Mouse (Mus musculus) stomach, embryonic 16.5 days (tissue): ENCODE data around the gene Mex3d. TPM values are rescaled to one million over a fixed set of nuclear protein-coding genes. Genes with fewer than 3 reads are reported as not detected.

Source experiments
- ATAC-seq: fragments of 200-750 bp; cut with Nextera tagmentation; 2 replicates; pipeline ENCODE4 v1.8.0; 2017; ENCODE audit warnings: moderate number of reproducible peaks, moderate TSS enrichment; ENCODE audit not compliant: insufficient read depth, low FRiP score
- H3K27ac ChIP-seq: fragments of 300-500 bp; sonication (generic); 2 replicates; pipeline ENCODE4 v1.5.1; 2014; ENCODE audit warnings: low read length
- H3K27me3 ChIP-seq: fragments of 300-500 bp; sonication (generic); 2 replicates; pipeline ENCODE4 v1.6.1; 2014; ENCODE audit warnings: low read length, control low read depth, mixed read lengths; ENCODE audit not compliant: control insufficient read depth, insufficient read depth
- H3K36me3 ChIP-seq: fragments of 300-500 bp; sonication (generic); 2 replicates; pipeline ENCODE4 v1.6.1; 2014; ENCODE audit warnings: low read length; ENCODE audit not compliant: control insufficient read depth, insufficient read depth
- H3K4me1 ChIP-seq: fragments of 300-500 bp; sonication (generic); 2 replicates; pipeline ENCODE4 v1.6.1; 2014; ENCODE audit warnings: low read length, control low read depth, mixed read lengths; ENCODE audit not compliant: control insufficient read depth, insufficient read depth
- H3K4me2 ChIP-seq: fragments of 300-500 bp; sonication (generic); 2 replicates; pipeline ENCODE4 v1.6.1; 2014; ENCODE audit warnings: low read depth, low read length, mixed read lengths
- H3K4me3 ChIP-seq: fragments of 300-500 bp; sonication (generic); replicated peaks from 2 replicates; pipeline ENCODE4 v1.5.1; 2014; ENCODE audit warnings: mild to moderate bottlenecking, low read length
- H3K9ac ChIP-seq: fragments of 300-500 bp; sonication (generic); 2 replicates; pipeline ENCODE4 v1.6.1; 2014; ENCODE audit warnings: low read length
- H3K9me3 ChIP-seq: fragments of 300-500 bp; sonication (generic); replicated peaks from 2 replicates; pipeline ENCODE4 v1.6.1; 2016; ENCODE audit warnings: low read length, control low read depth; ENCODE audit not compliant: control insufficient read depth
- WGBS: fragments of 180-500 bp; shearing (Covaris S2); extraction: QIAGEN DNeasy Blood & Tissue Kit; methylation state at CpG from one replicate; pipeline ENCODE4 v1.1.7; 2014; 5-methylcytosine and 5-hydroxymethylcytosine counted together
- polyA plus RNA-seq: library from polyadenylated mRNA; unstranded; fragments of >200 nt; fragmentation: Nextera tagmentation; extraction: Ambion mirVana; gene quantifications from 2 replicates; pipeline ENCODE4 v1.2.1, GENCODE M21; 2015

Mex3d gene
- polyA plus RNA-seq, 1 experiment from 2014 or later, result 4.1 TPM

- 22% methylated on average over 7 of the region's 7 CpGs for WGBS
- H3K4me3 ChIP-seq, result peak overlapping the region; percentile 80
- no peak overlapping the region; the same call in 1 of the 2 replicates for H3K27ac ChIP-seq
- ATAC-seq, result no peak
- H3K27me3 ChIP-seq, result no peaks in the 10 kb centered on the region
- H3K36me3 ChIP-seq, result peaks cover 16% of the 10 kb centered on the region
- no peaks in the 10 kb centered on the region for H3K9me3 ChIP-seq
- peak overlapping the region; percentile 98 for H3K9ac ChIP-seq
- peaks cover 25% of the 10 kb centered on the region for H3K4me1 ChIP-seq
- peak overlapping the region; percentile 80 for H3K4me2 ChIP-seq
These were observed 2.1 kb downstream of the Mex3d start for GRCm38 (mm10) chr10:80385310-80385709.

DNA sequence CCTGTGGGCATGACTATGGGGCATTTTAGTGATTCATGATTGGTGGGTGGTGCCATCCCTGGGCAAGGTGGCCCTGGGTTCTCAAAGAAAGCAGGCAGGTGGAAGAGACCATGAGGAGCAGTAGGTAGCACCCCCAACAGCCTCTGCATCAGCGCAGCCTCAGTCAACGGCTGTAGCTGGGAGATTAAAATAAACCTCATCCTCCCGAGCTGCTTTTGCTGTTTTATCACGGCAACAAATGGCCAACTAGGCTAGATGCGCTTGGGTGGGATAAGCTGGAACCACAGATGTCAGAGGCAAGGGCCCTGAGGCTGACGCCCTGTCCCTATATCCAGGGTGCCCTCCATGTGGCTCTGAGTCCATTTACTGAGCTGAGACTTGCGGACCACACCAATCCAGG, 2.8 kb downstream of the Mex3d start:
- Histone ChIP-seq H3K9ac (peak overlapping the region; percentile 98), H3K36me3 (peaks cover 16% of the 10 kb centered on the region), H3K27ac (no peak overlapping the region), H3K27me3 (no peaks in the 10 kb centered on the region), H3K4me2 (peak overlapping the region; percentile 80), H3K4me1 (peaks cover 25% of the 10 kb centered on the region), H3K4me3 (peak overlapping the region; percentile 80), H3K9me3 (no peaks in the 10 kb centered on the region)
- ATAC-seq, result no peak
- 79% methylated on average over 7 of the region's 7 CpGs for whole genome bisulfite sequencing

- H3K27me3 ChIP-seq, result no peaks in the 10 kb centered on the region
- H3K27ac ChIP-seq, result no peak overlapping the region
- H3K9ac ChIP-seq, result peak overlapping the region; percentile 9; the same call in 1 of the 2 replicates
- H3K4me2 ChIP-seq, result peak overlapping the region; percentile 80; the same call in 1 of the 2 replicates
- peaks cover 16% of the 10 kb centered on the region for H3K36me3 ChIP-seq
- H3K9me3 ChIP-seq, result no peaks in the 10 kb centered on the region
- no peak overlapping the region for H3K4me3 ChIP-seq
- peaks cover 25% of the 10 kb centered on the region for H3K4me1 ChIP-seq
- 81% methylated on average over 4 of the region's 4 CpGs for WGBS
- no peak for ATAC-seq
These were observed 3.3 kb downstream of the Mex3d start for GRCm38 (mm10) chr10:80384115-80384639.

DNA sequence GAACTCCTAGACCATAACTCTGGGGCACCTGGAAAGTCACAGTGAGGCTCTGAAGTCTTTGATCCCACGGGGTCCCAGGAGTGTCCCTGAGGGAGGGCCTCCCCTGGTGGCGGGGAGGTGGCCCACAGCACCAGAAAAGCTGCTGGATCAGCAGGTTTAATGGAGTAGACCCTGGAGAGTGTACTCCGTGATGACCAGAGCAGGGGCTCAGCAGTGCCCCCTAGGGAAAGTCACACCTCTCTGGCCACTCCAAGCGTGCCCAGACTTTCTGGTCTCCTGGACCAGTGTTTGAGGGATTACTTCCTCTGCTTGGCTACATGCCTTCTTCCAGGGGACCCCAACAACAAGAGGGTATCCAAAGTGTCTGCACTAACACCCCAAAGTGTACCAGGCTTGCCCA, 4.0 kb downstream of the Mex3d start:
- Histone ChIP-seq H3K4me3 (no peak overlapping the region), H3K36me3 (peaks cover 16% of the 10 kb centered on the region), H3K27ac (no peak overlapping the region), H3K4me1 (peaks cover 24% of the 10 kb centered on the region), H3K9me3 (no peaks in the 10 kb centered on the region), H3K4me2 (no peak overlapping the region), H3K27me3 (no peaks in the 10 kb centered on the region), H3K9ac (no peak overlapping the region)
- ATAC-seq, result no peak
- WGBS, result 55% methylated on average over 4 of the region's 4 CpGs

GRCm38 (mm10) chr10:80382641-80383365, 4.7 kb downstream of the Mex3d start:
- 83% methylated on average over 7 of the region's 7 CpGs for WGBS
- H3K27me3 ChIP-seq, result no peaks in the 10 kb centered on the region
- H3K4me2 ChIP-seq, result no peak overlapping the region
- peaks cover 19% of the 10 kb centered on the region for H3K4me1 ChIP-seq
- H3K4me3 ChIP-seq, result no peak overlapping the region
- H3K27ac ChIP-seq, result no peak overlapping the region
- peaks cover 16% of the 10 kb centered on the region for H3K36me3 ChIP-seq
- no peak for ATAC-seq
- H3K9ac ChIP-seq, result no peak overlapping the region
- no peaks in the 10 kb centered on the region for H3K9me3 ChIP-seq

DNA sequence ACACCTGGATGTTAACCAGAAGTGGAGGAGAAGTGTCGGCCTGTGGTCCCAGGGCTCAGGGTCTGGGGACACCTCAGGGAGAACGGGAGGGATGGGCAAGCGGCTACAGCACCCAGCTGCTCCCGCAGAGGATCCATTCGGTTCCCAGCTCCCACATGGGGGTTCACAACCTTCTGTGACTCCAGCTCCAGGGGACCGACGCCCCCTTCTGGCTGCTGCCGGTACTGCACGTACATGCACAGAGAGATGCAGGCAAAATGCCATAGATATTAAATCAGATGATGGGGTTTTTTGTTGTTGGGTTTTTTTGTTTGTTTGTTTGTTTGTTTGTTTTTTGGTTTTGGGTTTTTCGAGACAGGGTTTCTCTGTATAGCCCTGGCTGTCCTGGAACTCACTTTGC, 9.7 kb downstream of the Mex3d start:
- Histone ChIP-seq H3K27ac (no peak overlapping the region), H3K4me3 (no peak overlapping the region), H3K4me1 (no peaks in the 10 kb centered on the region), H3K36me3 (peaks cover 16% of the 10 kb centered on the region), H3K27me3 (no peaks in the 10 kb centered on the region), H3K9me3 (no peaks in the 10 kb centered on the region), H3K9ac (no peak overlapping the region), H3K4me2 (no peak overlapping the region)
- WGBS, result 43% methylated on average over 10 of the region's 10 CpGs
- no peak for ATAC-seq

DNA sequence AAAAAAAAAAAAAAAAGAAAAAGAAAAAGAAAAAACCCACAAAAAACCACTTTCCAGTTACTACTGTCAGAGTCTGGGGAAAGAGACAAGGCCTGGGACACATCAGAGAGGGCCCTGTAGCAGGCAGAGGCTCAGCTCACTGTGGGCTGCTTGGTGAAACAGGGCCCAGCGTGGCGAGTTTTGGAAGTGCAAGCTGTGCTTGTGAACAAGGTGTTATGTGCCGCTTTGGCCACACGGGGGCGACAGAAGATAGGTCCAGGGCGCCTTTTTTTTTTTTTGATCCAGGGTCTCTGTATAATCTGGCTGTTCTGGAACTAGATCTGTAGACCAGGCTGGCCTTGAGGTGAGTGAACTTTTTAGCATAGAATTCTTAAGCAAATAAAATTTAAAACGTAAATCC, 11.3 kb downstream of the Mex3d start:
- Histone ChIP-seq H3K9ac (no peak overlapping the region), H3K27me3 (no peaks in the 10 kb centered on the region), H3K4me1 (0 out of 2 replicates have a peak, but pooled peaks cover 3% of the 10 kb centered on the region), H3K4me3 (no peak overlapping the region), H3K27ac (no peak overlapping the region), H3K36me3 (peaks cover 6% of the 10 kb centered on the region; the same call in 1 of the 2 replicates), H3K4me2 (no peak overlapping the region), H3K9me3 (no peaks in the 10 kb centered on the region)
- peak; percentile 48; the same call in 1 of the 2 replicates for ATAC-seq
- WGBS, result 2% methylated on average over 7 of the region's 7 CpGs

DNA sequence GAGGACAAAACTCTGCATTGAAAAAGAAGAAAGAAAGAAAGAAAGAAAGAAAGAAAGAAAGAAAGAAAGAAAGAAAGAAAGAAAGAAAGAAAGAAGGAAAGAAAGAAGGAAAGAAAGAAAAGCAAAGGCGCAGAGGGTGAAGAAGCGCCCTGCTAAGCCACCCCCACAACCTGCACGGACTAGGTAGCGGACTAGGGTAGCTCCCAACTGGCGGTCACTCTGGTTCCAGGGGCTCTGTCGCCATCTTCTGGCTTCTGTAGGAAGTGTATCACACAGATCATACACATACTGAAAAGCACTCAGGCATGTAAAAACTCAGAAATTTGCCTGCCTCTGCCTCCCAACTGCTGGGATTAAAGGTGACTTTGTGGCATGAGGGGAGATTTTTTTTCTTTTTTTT, 13.4 kb downstream of the Mex3d start:
- Histone ChIP-seq H3K9ac (no peak overlapping the region), H3K4me1 (0 out of 2 replicates have a peak, but pooled peaks cover 3% of the 10 kb centered on the region), H3K9me3 (no peaks in the 10 kb centered on the region), H3K4me3 (no peak overlapping the region), H3K27me3 (no peaks in the 10 kb centered on the region), H3K36me3 (no peaks in the 10 kb centered on the region), H3K4me2 (no peak overlapping the region), H3K27ac (no peak overlapping the region)
- no peak for ATAC-seq
- WGBS, result 27% methylated on average over 6 of the region's 6 CpGs

DNA sequence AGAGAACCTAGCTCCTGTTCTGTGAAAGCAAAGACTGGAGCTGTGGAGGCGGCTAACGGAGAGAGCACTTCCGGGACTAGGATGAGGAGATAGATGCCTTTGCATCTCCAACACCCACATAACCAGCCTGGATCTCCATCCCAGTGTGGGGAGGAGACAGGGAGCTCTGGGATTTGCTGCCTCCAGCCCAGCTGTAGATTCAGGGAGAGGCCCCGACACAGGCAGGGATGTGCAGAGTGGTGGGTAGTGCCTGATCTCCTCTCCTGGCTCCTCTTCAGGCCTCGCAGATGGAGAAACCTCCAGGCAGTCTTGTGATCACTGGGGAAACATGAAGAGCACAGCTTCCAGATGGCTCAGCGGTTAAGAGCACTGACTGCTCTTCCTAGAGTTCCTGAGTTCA, 14.8 kb downstream of the Mex3d start:
- Histone ChIP-seq H3K9ac (no peak overlapping the region), H3K27me3 (no peaks in the 10 kb centered on the region), H3K27ac (no peak overlapping the region), H3K4me3 (no peak overlapping the region), H3K9me3 (no peaks in the 10 kb centered on the region), H3K36me3 (no peaks in the 10 kb centered on the region), H3K4me1 (0 out of 2 replicates have a peak, but pooled peaks cover 3% of the 10 kb centered on the region), H3K4me2 (no peak overlapping the region)
- WGBS, result 83% methylated on average over 6 of the region's 6 CpGs
- ATAC-seq, result no peak
